Mouse (Mus musculus) hindbrain, embryonic 14.5 days (tissue): ENCODE measurements around the gene Fastkd2. TPM values are rescaled to one million over a fixed set of nuclear protein-coding genes. Genes with fewer than 3 reads are reported as not detected.
A peak's percentile ranks its signal among the peaks of the same experiment; 100 is the strongest.

Experiments used
- ATAC-seq: fragments of 200-750 bp; cut with Nextera tagmentation; 2 replicates; pipeline ENCODE4 v1.8.0; 2017; ENCODE audit warnings: moderate number of reproducible peaks, mild to moderate bottlenecking, moderate TSS enrichment, moderate library complexity; ENCODE audit not compliant: low FRiP score
- DNase-seq: peaks from one replicate; pipeline ENCODE4 v3.0.0-alpha.2; 2015; ENCODE audit warnings: low spot score
- H3K27ac ChIP-seq: fragments of 300-500 bp; sonication (generic); 2 replicates; pipeline ENCODE4 v1.5.1; 2014; ENCODE audit warnings: mild to moderate bottlenecking, moderate library complexity
- H3K27me3 ChIP-seq: fragments of 300-500 bp; sonication (generic); 2 replicates; pipeline ENCODE4 v1.6.1; 2014; ENCODE audit warnings: mild to moderate bottlenecking, low read length, mixed read lengths; ENCODE audit not compliant: control insufficient read depth, insufficient read depth
- H3K36me3 ChIP-seq: fragments of 300-500 bp; sonication (generic); replicated peaks from 2 replicates; pipeline ENCODE4 v1.6.1; 2014; ENCODE audit not compliant: control insufficient read depth, insufficient read depth
- H3K4me1 ChIP-seq: fragments of 300-500 bp; sonication (generic); replicated peaks from 2 replicates; pipeline ENCODE4 v1.6.1; 2014; ENCODE audit warnings: antibody characterized with exemption, low read length, mixed read lengths; ENCODE audit not compliant: control insufficient read depth, insufficient read depth
- H3K4me2 ChIP-seq: fragments of 300-500 bp; sonication (generic); replicated peaks from 2 replicates; pipeline ENCODE4 v1.6.1; 2014; ENCODE audit warnings: mild to moderate bottlenecking, moderate library complexity
- H3K4me3 ChIP-seq: fragments of 300-500 bp; sonication (generic); replicated peaks from 2 replicates; pipeline ENCODE4 v1.5.1; 2014; ENCODE audit warnings: mild to moderate bottlenecking, low read length
- H3K9ac ChIP-seq: fragments of 300-500 bp; sonication (generic); 2 replicates; pipeline ENCODE4 v1.6.1; 2014
- H3K9me3 ChIP-seq: fragments of 300-500 bp; sonication (generic); 2 replicates; pipeline ENCODE4 v1.6.1; 2016; ENCODE audit warnings: low read length; ENCODE audit not compliant: control insufficient read depth
- WGBS: fragments of 180-500 bp; shearing (Covaris S2); extraction: QIAGEN DNeasy Blood & Tissue Kit; methylation state at CpG from one replicate; pipeline ENCODE4 v1.1.7; 2014; 5-methylcytosine and 5-hydroxymethylcytosine counted together
- polyA plus RNA-seq: library from polyadenylated mRNA; unstranded; fragments of >200 nt; fragmentation: Nextera tagmentation; extraction: Ambion mirVana; gene quantifications from 2 replicates; pipeline ENCODE4 v1.2.1, GENCODE M21; 2014

Fastkd2 gene
- polyA plus RNA-seq, 1 experiment from 2014 or later: 48.7 TPM

DNA sequence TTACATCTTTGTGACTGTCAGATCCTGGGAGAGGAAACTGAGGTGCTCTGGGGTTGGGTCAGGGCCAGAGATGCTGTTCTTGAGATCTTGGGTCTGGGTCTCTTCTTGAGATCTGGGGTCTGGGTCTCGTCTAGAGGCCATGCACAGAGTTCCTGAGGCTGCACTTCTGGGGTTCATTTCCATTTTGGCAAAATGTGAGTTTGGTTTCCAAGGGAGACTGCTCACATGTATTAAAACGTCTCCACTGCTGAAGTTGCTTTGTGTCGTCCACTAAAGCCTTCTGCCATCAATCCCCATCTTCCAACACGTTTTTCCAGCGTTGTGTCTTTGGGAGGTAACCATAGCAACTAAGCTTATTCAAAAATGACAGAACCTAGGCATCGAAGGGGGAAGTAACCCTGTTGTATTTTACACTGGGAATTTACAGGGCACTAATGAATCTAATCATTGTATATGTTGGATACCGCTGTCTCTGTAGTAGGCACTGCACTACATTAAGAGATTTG, 33.5 kb downstream of the Fastkd2 start:
- 0 out of 2 replicates have a peak overlapping the region, but pooled peaks have one; percentile 4 for H3K4me2 ChIP-seq
- 10% methylated on average over 7 of the region's 7 CpGs for WGBS
- peak; percentile 55 for DNase-seq

DNA sequence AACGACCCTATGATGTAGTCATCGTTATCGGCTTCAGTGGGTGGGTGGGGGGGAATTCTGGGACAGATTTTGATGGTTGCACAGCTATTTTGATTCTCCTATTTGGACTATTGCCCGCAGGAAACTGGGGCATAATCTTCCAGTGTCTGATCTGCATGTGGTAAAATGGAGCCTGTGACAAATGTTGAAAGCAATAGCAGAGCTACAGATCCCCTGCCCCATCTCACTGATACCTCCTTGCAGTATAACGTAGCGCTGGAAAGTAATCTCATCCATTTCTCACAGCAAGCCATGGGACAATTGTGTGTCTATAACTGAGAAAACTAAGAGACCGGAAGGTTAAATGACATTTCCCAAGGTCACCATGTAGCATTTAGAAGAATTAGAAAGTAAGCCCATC, 34.0 kb downstream of the Fastkd2 start:
- no peaks in the 10 kb centered on the region for H3K9me3 ChIP-seq
- WGBS: 38% methylated on average over 7 of the region's 7 CpGs
- peaks cover 25% of the 10 kb centered on the region for H3K4me1 ChIP-seq
- peak overlapping the region; percentile 58 for H3K27ac ChIP-seq
- no peak for ATAC-seq
- 0 out of 2 replicates have a peak overlapping the region, but pooled peaks have one; percentile 4 for H3K4me2 ChIP-seq
- H3K36me3 ChIP-seq: no peaks in the 10 kb centered on the region
- no peak overlapping the region for H3K9ac ChIP-seq
- no peak overlapping the region for H3K4me3 ChIP-seq
- no peak for DNase-seq
- no peaks in the 10 kb centered on the region for H3K27me3 ChIP-seq

More for the DNA sequence above, 33.5 kb downstream of the Fastkd2 start:
- ATAC-seq: peak; percentile 62; the same call in 1 of the 2 replicates
- H3K9me3 ChIP-seq: no peaks in the 10 kb centered on the region
- no peaks in the 10 kb centered on the region for H3K36me3 ChIP-seq
- H3K27ac ChIP-seq: peak overlapping the region; percentile 58
- no peaks in the 10 kb centered on the region for H3K27me3 ChIP-seq
- peaks cover 25% of the 10 kb centered on the region for H3K4me1 ChIP-seq
- H3K9ac ChIP-seq: no peak overlapping the region
- H3K4me3 ChIP-seq: no peak overlapping the region

DNA sequence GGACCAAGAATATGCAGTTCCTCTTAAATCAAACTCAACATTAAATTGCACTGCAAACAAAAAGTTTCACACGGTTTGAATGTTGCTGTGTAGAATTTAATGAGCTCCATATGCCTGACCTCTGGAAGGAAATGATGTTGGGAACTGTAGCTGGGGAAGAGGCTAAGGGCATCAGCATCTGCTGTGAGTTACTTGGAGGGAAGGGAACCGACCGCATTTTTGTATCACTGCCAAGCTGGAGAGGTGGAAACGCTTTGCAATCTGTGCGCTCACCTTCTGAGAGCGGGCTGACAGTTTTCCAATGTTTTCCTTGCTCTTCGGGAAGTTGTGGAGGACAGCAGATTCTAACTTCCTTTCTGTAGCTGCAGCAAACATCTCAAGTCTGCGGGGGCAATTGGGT, 37.7 kb downstream of the Fastkd2 start:
- H3K27ac ChIP-seq: no peak overlapping the region
- no peak overlapping the region for H3K4me3 ChIP-seq
- ATAC-seq (no peak), DNase-seq (no peak)
- no peak overlapping the region for H3K9ac ChIP-seq
- peaks cover 25% of the 10 kb centered on the region for H3K4me1 ChIP-seq
- H3K9me3 ChIP-seq: no peaks in the 10 kb centered on the region
- H3K36me3 ChIP-seq: no peaks in the 10 kb centered on the region
- 62% methylated on average over 8 of the region's 8 CpGs for WGBS
- no peaks in the 10 kb centered on the region for H3K27me3 ChIP-seq
- H3K4me2 ChIP-seq: no peak overlapping the region

DNA sequence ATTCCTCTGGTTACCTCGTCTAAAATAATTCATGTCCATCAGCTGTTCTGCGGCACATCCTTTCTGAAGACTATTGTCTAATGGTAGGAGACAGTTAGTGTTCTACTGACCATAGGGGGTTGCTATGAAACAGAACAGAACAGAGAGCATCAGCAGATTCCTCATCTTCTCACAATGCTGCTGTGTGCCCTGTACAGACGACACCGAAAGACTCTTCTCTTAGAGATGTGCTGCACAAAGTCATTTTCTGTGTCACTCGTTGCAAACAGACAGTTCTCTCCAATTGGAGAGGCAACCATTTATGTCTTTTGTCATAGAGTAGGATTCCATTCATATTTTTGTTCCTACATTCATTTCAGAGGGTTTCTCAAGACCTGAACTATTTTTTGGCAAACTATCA, 38.8 kb downstream of the Fastkd2 start, which contains the start of gene 4933402D24Rik:
4933402D24Rik (minus strand) TSS at position 101 of the 400 bp plus-strand sequence.
- Histone ChIP-seq H3K9me3 (no peaks in the 10 kb centered on the region), H3K4me1 (peaks cover 15% of the 10 kb centered on the region), H3K4me3 (no peak within 1 kb of the TSS), H3K4me2 (no peak within 1 kb of the TSS), H3K27me3 (no peaks in the 10 kb centered on the region), H3K36me3 (no peaks in the 10 kb centered on the region), H3K9ac (no peak within 1 kb of the TSS), H3K27ac (no peak within 1 kb of the TSS)
- WGBS: 57% methylated on average over 5 of the region's 5 CpGs
- ATAC-seq (no peak), DNase-seq (no peak)

DNA sequence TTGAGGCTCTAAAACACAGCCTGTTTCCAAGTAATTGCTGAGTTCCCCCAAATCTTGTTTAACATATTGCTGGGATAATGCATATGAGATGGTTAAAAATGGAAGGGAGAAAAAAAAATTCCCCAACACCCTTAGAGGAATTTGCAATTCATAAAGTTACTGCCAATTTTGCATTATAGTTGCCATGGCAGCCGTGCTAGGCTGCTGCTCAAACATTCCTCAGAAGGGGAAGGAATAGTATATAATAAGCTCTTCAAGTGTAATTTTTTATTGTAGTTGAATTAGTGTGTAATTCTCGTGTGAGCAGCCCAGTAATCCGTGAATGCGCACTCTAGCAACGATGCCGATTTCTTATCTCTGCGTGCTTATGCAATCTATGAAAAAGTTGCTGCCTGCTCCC, 39.9 kb downstream of the Fastkd2 start:
- ATAC-seq (0 out of 2 replicates have a peak, but pooled peaks have one; percentile 40), DNase-seq (no peak)
- H3K4me3 ChIP-seq: no peak overlapping the region
- H3K4me1 ChIP-seq: peaks cover 7% of the 10 kb centered on the region; the same call in 1 of the 2 replicates
- H3K27me3 ChIP-seq: no peaks in the 10 kb centered on the region
- no peaks in the 10 kb centered on the region for H3K9me3 ChIP-seq
- no peak overlapping the region for H3K9ac ChIP-seq
- no peak overlapping the region; the same call in 1 of the 2 replicates for H3K27ac ChIP-seq
- no peaks in the 10 kb centered on the region for H3K36me3 ChIP-seq
- H3K4me2 ChIP-seq: no peak overlapping the region
- WGBS: 51% methylated on average over 7 of the region's 7 CpGs

DNA sequence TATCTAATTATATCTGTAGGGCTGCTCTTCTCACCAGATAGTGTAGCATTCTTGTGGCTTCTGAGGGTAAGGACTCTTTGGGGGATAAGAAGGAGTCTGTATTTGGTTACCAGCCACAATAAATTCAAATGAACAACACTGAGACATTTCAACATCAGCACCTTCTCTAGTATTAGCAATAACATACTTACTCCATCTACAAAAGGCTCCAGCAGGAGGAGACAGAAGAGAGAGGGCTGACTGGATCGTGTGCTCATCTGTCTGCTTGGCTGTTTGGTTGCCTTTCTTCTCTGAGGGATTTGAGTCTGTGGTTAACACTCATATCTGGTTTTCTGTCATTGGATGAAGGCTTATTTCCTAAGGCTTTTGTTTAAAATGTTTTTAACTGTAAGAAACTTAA, 46.0 kb downstream of the Fastkd2 start:
- Histone ChIP-seq H3K4me2 (no peak overlapping the region), H3K9ac (no peak overlapping the region), H3K4me3 (no peak overlapping the region), H3K27ac (no peak overlapping the region), H3K36me3 (no peaks in the 10 kb centered on the region), H3K4me1 (no peaks in the 10 kb centered on the region), H3K9me3 (no peaks in the 10 kb centered on the region), H3K27me3 (no peaks in the 10 kb centered on the region)
- 80% methylated on average over 1 of the region's 1 CpGs for WGBS
- DNase-seq (no peak), ATAC-seq (no peak)

DNA sequence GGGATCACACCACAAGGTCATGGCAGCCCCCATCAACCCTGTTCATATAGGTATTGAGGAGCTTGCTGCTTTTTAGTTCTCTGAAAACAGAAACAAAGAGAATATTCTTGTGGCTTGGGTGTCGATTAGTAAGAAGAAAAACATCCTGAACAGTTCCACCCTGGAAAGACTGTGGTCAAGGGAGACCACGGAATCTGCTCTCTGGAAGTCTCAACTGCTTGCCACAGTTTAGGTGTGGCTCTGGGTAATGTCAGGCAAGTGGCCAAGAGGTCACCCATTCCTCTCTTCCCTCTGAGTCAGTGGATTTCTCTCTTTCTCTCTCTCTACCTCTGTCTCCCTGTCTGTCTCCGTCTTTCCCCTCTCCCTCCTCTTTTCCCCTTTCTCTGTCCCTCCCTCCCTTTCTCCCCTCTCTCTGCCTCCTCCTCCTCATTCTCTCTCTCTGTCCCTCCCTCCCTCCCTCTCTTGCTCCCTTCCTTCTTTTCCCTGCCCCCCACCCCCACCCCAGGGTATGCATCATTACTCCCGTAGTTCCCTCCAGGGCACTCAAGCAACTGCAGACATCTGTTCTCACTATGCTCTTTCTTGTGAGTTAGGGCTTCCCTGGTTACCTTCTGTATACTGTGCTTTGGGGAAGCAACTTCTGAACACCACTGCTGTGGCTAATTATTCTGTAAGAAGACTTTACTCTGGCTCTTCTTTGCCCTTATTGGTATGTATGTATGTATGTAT, 46.7 kb downstream of the Fastkd2 start:
- H3K4me1 ChIP-seq: no peaks in the 10 kb centered on the region
- no peak overlapping the region for H3K4me3 ChIP-seq
- H3K27ac ChIP-seq: no peak overlapping the region
- no peaks in the 10 kb centered on the region for H3K36me3 ChIP-seq
- ATAC-seq: no peak
- no peak for DNase-seq
- H3K9ac ChIP-seq: no peak overlapping the region
- WGBS: 62% methylated on average over 4 of the region's 4 CpGs
- H3K9me3 ChIP-seq: no peaks in the 10 kb centered on the region
- no peaks in the 10 kb centered on the region for H3K27me3 ChIP-seq
- H3K4me2 ChIP-seq: no peak overlapping the region

DNA sequence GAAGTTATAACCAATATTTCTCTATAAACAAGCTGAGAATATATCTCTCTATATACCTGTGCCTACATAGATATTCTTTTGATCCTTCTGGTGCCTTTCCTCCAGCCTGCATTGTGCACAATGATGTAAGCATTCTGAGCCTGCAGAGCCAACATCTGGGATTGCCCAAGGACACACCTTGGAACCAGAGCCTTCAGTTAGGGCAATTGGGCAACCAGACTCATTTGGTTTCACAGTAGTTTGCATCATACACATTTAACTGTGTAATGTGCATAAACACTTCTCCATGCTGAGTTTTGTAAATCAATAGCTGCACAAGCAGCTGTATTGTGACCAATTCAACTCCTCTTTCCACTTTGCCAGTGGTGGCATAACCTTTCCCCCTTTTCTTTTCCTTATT, 63.9 kb downstream of the Fastkd2 start:
- no peak overlapping the region for H3K9ac ChIP-seq
- no peak for DNase-seq
- no peaks in the 10 kb centered on the region for H3K36me3 ChIP-seq
- no peaks in the 10 kb centered on the region for H3K27me3 ChIP-seq
- H3K27ac ChIP-seq: no peak overlapping the region
- H3K4me3 ChIP-seq: no peak overlapping the region
- H3K9me3 ChIP-seq: no peaks in the 10 kb centered on the region
- ATAC-seq: no peak
- no peaks in the 10 kb centered on the region for H3K4me1 ChIP-seq
- no peak overlapping the region for H3K4me2 ChIP-seq
